Mouse (Mus musculus) small intestine, adult 2 months (tissue): ENCODE measurements at regions not wholly inside any gene's neighbourhood (a gene's known extent, or its start where the extent isn't known, plus 50 kb on each side); places are given as distances from the start of the nearest gene placed in this dataset.

Experiments
- H3K27ac ChIP-seq: fragments of 200-500 bp; 2 replicates; pipeline ENCODE4 v1.5.1; 2012; ENCODE audit warnings: low read depth, low read length, control low read depth, inconsistent platforms; ENCODE audit not compliant: insufficient read depth
- H3K27me3 ChIP-seq: fragments of 200-500 bp; 2 replicates; pipeline ENCODE4 v1.6.1; 2012; ENCODE audit warnings: mild to moderate bottlenecking, moderate library complexity, low read length, inconsistent platforms; ENCODE audit not compliant: control insufficient read depth, insufficient read depth
- H3K36me3 ChIP-seq: fragments of 200-500 bp; 2 replicates; pipeline ENCODE4 v1.6.1; 2012; ENCODE audit warnings: mild to moderate bottlenecking, low read length, control low read depth, inconsistent platforms; ENCODE audit not compliant: control insufficient read depth, insufficient read depth
- H3K4me1 ChIP-seq: fragments of 200-500 bp; 2 replicates; pipeline ENCODE4 v1.6.1; 2012; ENCODE audit warnings: low read length, inconsistent platforms, mixed read lengths; ENCODE audit not compliant: control insufficient read depth, insufficient read depth, insufficient read length
- H3K4me3 ChIP-seq: fragments of 200-500 bp; 2 replicates; pipeline ENCODE4 v1.5.1; 2012; ENCODE audit warnings: low read depth, mild to moderate bottlenecking, control low read depth, inconsistent platforms, low read length, moderate library complexity
- CTCF ChIP-seq: fragments of 200-500 bp; IDR thresholded peaks from 2 replicates; pipeline ENCODE4 v1.5.1; 2012; ENCODE audit warnings: low read depth, mild to moderate bottlenecking, control low read depth, inconsistent platforms, low read length, moderate library complexity, mixed read lengths; ENCODE audit not compliant: insufficient replicate concordance, insufficient read length; ENCODE audit errors: extremely low read depth
- POLR2A ChIP-seq: fragments of 200-500 bp; IDR thresholded peaks from 2 replicates; pipeline ENCODE4 v1.6.1; 2012; ENCODE audit warnings: low read depth, mild to moderate bottlenecking, control low read depth, inconsistent platforms, low read length, moderate library complexity
- WGBS: fragments of 180-500 bp; shearing (Covaris S2); methylation state at CpG from one replicate; pipeline ENCODE4 v1.1.7; 2018; 5-methylcytosine and 5-hydroxymethylcytosine counted together

GRCm38 (mm10) chr10:43707011-43707410 is 128.9 kb downstream of the Cd24a start:
- no peak overlapping the region for H3K27ac ChIP-seq
- no peaks in the 10 kb centered on the region for H3K27me3 ChIP-seq
- no peaks in the 10 kb centered on the region; the same call in 1 of the 2 replicates for H3K4me1 ChIP-seq
- no peak overlapping the region for H3K4me3 ChIP-seq
- no peaks in the 10 kb centered on the region for H3K36me3 ChIP-seq
- 90% methylated on average over 5 of the region's 5 CpGs for WGBS
- no peak for TF ChIP-seq POLR2A
- no peak for TF ChIP-seq CTCF

GRCm38 (mm10) chr10:43707821-43708373 is 129.8 kb downstream of the Cd24a start:
- TF ChIP-seq CTCF: no peak
- TF ChIP-seq POLR2A: no peak
- H3K4me1 ChIP-seq: no peaks in the 10 kb centered on the region; the same call in 1 of the 2 replicates
- no peak overlapping the region for H3K27ac ChIP-seq
- H3K27me3 ChIP-seq: no peaks in the 10 kb centered on the region
- WGBS: 51% methylated on average over 15 of the region's 15 CpGs
- no peak overlapping the region for H3K4me3 ChIP-seq
- H3K36me3 ChIP-seq: no peaks in the 10 kb centered on the region

- WGBS: 88% methylated on average over 6 of the region's 6 CpGs
- no peaks in the 10 kb centered on the region for H3K27me3 ChIP-seq
- TF ChIP-seq POLR2A (no peak), CTCF (no peak)
- no peaks in the 10 kb centered on the region for H3K36me3 ChIP-seq
- H3K27ac ChIP-seq: no peak overlapping the region
- H3K4me1 ChIP-seq: no peaks in the 10 kb centered on the region; the same call in 1 of the 2 replicates
- no peak overlapping the region for H3K4me3 ChIP-seq
These were observed 131.4 kb downstream of the Cd24a start for GRCm38 (mm10) chr10:43709278-43710033.

GRCm38 (mm10) chr10:43710186-43710885 is 132.3 kb downstream of the Cd24a start:
- H3K27ac ChIP-seq: no peak overlapping the region
- no peaks in the 10 kb centered on the region; the same call in 1 of the 2 replicates for H3K4me1 ChIP-seq
- no peaks in the 10 kb centered on the region for H3K27me3 ChIP-seq
- H3K4me3 ChIP-seq: no peak overlapping the region
- WGBS: 24% methylated on average over 8 of the region's 8 CpGs
- TF ChIP-seq CTCF (no peak), POLR2A (no peak)
- H3K36me3 ChIP-seq: no peaks in the 10 kb centered on the region

GRCm38 (mm10) chr10:43710886-43711256 is 132.8 kb downstream of the Cd24a start:
- no peaks in the 10 kb centered on the region for H3K36me3 ChIP-seq
- no peaks in the 10 kb centered on the region; the same call in 1 of the 2 replicates for H3K4me1 ChIP-seq
- H3K27ac ChIP-seq: no peak overlapping the region
- H3K4me3 ChIP-seq: no peak overlapping the region
- TF ChIP-seq CTCF: no peak
- no peak for TF ChIP-seq POLR2A
- H3K27me3 ChIP-seq: no peaks in the 10 kb centered on the region
- WGBS: 87% methylated on average over 2 of the region's 2 CpGs

- no peak for TF ChIP-seq POLR2A
- no peak for TF ChIP-seq CTCF
- no peaks in the 10 kb centered on the region for H3K36me3 ChIP-seq
- no peaks in the 10 kb centered on the region; the same call in 1 of the 2 replicates for H3K4me1 ChIP-seq
- no peaks in the 10 kb centered on the region for H3K27me3 ChIP-seq
- no peak overlapping the region for H3K4me3 ChIP-seq
- H3K27ac ChIP-seq: no peak overlapping the region
These were observed 134.6 kb downstream of the Cd24a start for GRCm38 (mm10) chr10:43712657-43713056.

- no peak overlapping the region for H3K27ac ChIP-seq
These were observed 140.7 kb downstream of the Cd24a start for GRCm38 (mm10) chr10:43718768-43719167.

More at GRCm38 (mm10) chr10:43718768-43719167, 140.7 kb downstream of the Cd24a start:
- 81% methylated on average over 13 of the region's 13 CpGs for WGBS
- TF ChIP-seq CTCF (no peak), POLR2A (no peak)
- Histone ChIP-seq H3K27me3 (no peaks in the 10 kb centered on the region), H3K4me1 (peaks cover 9% of the 10 kb centered on the region), H3K36me3 (no peaks in the 10 kb centered on the region), H3K4me3 (no peak overlapping the region)
